Mouse (Mus musculus) myocyte (in vitro differentiated cells): Measurements from ENCODE around the gene Lonrf3.

ENCODE experiments used
- E2F4 ChIP-seq: IDR thresholded peaks from one replicate; pipeline ENCODE4 v1.6.1; 2011; ENCODE audit warnings: mild to moderate bottlenecking, control low read depth, moderate library complexity; ENCODE audit not compliant: insufficient read depth
- MAX ChIP-seq: IDR thresholded peaks from one replicate; pipeline ENCODE4 v1.6.1; 2011; ENCODE audit warnings: low read depth, mild to moderate bottlenecking, control low read depth
- MYOD1 ChIP-seq, 3 experiments: IDR thresholded peaks; one replicate each; pipeline ENCODE4 v1.6.1; 2011; ENCODE audit warnings: control low read depth in 2 of 3, low read depth in 2 of 3, mild to moderate bottlenecking in 2 of 3, moderate library complexity in 1 of 3; ENCODE audit not compliant: insufficient read length in 2 of 3, control insufficient read depth in 1 of 3
- POLR2A ChIP-seq: IDR thresholded peaks from one replicate; pipeline ENCODE4 v1.6.1; 2011; ENCODE audit warnings: low read depth, mild to moderate bottlenecking, control low read depth, moderate library complexity; ENCODE audit not compliant: insufficient read length

DNA sequence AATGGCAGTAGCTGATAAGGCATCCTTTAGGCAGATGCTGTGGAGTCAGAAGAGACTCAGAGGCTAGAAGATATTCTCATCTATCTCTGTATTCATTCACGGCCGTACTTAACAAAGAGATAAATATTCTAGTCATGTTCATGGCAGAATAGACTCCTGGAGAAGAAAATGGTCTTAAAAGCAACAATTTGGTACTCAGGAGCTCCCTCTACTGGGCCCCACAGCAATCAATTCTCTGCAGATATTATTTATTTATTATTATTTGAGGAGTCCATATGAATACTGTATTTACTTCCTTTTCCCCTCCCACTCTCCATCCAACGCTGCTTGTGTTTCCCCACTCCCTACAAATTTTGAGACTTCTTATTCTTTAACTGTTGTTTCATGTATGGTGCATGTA lies 24.3 kb downstream of the Lonrf3 start:
- no peak for TF ChIP-seq E2F4
- TF ChIP-seq MAX = no peak
- TF ChIP-seq MYOD1 (IDR thresholded peaks at IDR 0.05; ENCODE audit: control insufficient read depth in 1 of 3, insufficient read length in 2 of 3, low read depth in 2 of 3) = no peak
- no peak for TF ChIP-seq POLR2A
